Comparison of ENCODE assay signal across 11 mouse cellular contexts in genomic region chr11:30211663-30212416, GRCm38 (mm10). TPM values are rescaled to one million over a fixed set of nuclear protein-coding genes. Genes with fewer than 3 reads are reported as not detected.
DNase-seq lines count a peak whose midpoint lies in the region; ATAC-seq and TF ChIP-seq lines count a peak whose summit lies in the region.
"Had no signal": no experiment of that assay in that cellular context is flagged by ENCODE, and none has a peak within 500 bp of the region (broad histone marks: within the 10 kb centered on the region; RNA-seq: fewer than 3 reads in every experiment).

No protein-coding gene starts in this region.

- 59% methylated on average over 5 of the region's 5 CpGs for WGBS in lung, embryonic 16.5 days
- 41% methylated on average over 5 of the region's 5 CpGs for WGBS in heart, postnatal 0 days
- WGBS in small intestine, adult 2 months: 28% methylated on average over 5 of the region's 5 CpGs
- WGBS in midbrain, embryonic 13.5 days: 63% methylated on average over 5 of the region's 5 CpGs
- 47% methylated on average over 5 of the region's 5 CpGs for WGBS in forebrain, embryonic 10.5 days

- peaks cover 16% of the 10 kb centered on the region for H3K4me1 ChIP-seq in lung, embryonic 16.5 days (replicated peaks; ENCODE audit: control insufficient read depth, insufficient read depth, low read length)
- peaks cover 47% of the 10 kb centered on the region for H3K4me1 ChIP-seq in heart, postnatal 0 days (ENCODE audit: control insufficient read depth, insufficient read depth)
- H3K4me1 ChIP-seq in small intestine, adult 2 months (ENCODE audit: control insufficient read depth, insufficient read depth, insufficient read length, low read length): peaks cover 15% of the 10 kb centered on the region; the same call in 1 of the 2 replicates
- H3K4me1 ChIP-seq in midbrain, embryonic 13.5 days (replicated peaks): peaks cover 18% of the 10 kb centered on the region
- H3K4me1 ChIP-seq in forebrain, embryonic 10.5 days: peaks cover 10% of the 10 kb centered on the region

- peaks cover 16% of the 10 kb centered on the region for H3K36me3 ChIP-seq in lung, embryonic 16.5 days (ENCODE audit: control insufficient read depth, insufficient read depth, low read length)
- peaks cover 45% of the 10 kb centered on the region for H3K36me3 ChIP-seq in heart, postnatal 0 days (replicated peaks; ENCODE audit: control insufficient read depth, insufficient read depth, low read length)
- H3K36me3 ChIP-seq in small intestine, adult 2 months (ENCODE audit: control insufficient read depth, insufficient read depth, low read length): no peaks in the 10 kb centered on the region; the same call in 1 of the 2 replicates
- H3K36me3 ChIP-seq in midbrain, embryonic 13.5 days: peaks cover 16% of the 10 kb centered on the region
- H3K36me3 ChIP-seq in forebrain, embryonic 10.5 days (replicated peaks): no peaks in the 10 kb centered on the region

- peak overlapping the region; percentile 27; the same call in 1 of the 2 replicates for H3K27ac ChIP-seq in lung, embryonic 16.5 days (ENCODE audit: low read length)
- peak overlapping the region; percentile 73 for H3K27ac ChIP-seq in heart, postnatal 0 days (ENCODE audit: low read depth)
- H3K27ac ChIP-seq in small intestine, adult 2 months (ENCODE audit: insufficient read depth, low read depth, low read length): peak overlapping the region; percentile 67
- H3K27ac ChIP-seq in midbrain, embryonic 13.5 days: no peak overlapping the region
- no peak overlapping the region for H3K27ac ChIP-seq in forebrain, embryonic 10.5 days

- no peak for TF ChIP-seq POLR2A in small intestine, adult 2 months (IDR thresholded peaks at IDR 0.05; ENCODE audit: low read depth, low read length)

- TF ChIP-seq EP300 in heart, postnatal 0 days (IDR thresholded peaks at IDR 0.05; ENCODE audit: low read depth): no peak

- TF ChIP-seq CTCF in heart, postnatal 0 days (IDR thresholded peaks at IDR 0.05; ENCODE audit: low read depth): no peak
- TF ChIP-seq CTCF in small intestine, adult 2 months (IDR thresholded peaks at IDR 0.05; ENCODE audit: extremely low read depth, insufficient read length, insufficient replicate concordance, low read depth, low read length): no peak

- H3K9me3 ChIP-seq in lung, embryonic 16.5 days (ENCODE audit: control insufficient read depth, low read length): no peaks in the 10 kb centered on the region
- H3K9me3 ChIP-seq in heart, postnatal 0 days (replicated peaks; ENCODE audit: control insufficient read depth, low read length): no peaks in the 10 kb centered on the region
- no peaks in the 10 kb centered on the region for H3K9me3 ChIP-seq in midbrain, embryonic 13.5 days
- H3K9me3 ChIP-seq in forebrain, embryonic 10.5 days: no peaks in the 10 kb centered on the region

- H3K9ac ChIP-seq in lung, embryonic 16.5 days (ENCODE audit: low read length): no peak overlapping the region
- 0 out of 2 replicates have a peak overlapping the region, but pooled peaks have one; percentile 39 for H3K9ac ChIP-seq in heart, postnatal 0 days (replicated peaks; ENCODE audit: low read depth, low read length)
- H3K9ac ChIP-seq in midbrain, embryonic 13.5 days (replicated peaks): no peak overlapping the region

- no peak overlapping the region for H3K4me2 ChIP-seq in lung, embryonic 16.5 days (ENCODE audit: low read depth, low read length)
- H3K4me2 ChIP-seq in heart, postnatal 0 days (ENCODE audit: low read depth, low read length): no peak overlapping the region
- H3K4me2 ChIP-seq in midbrain, embryonic 13.5 days (replicated peaks): no peak overlapping the region

- no peaks in the 10 kb centered on the region for H3K27me3 ChIP-seq in lung, embryonic 16.5 days (ENCODE audit: control insufficient read depth, insufficient read depth, low read depth, low read length)
- no peaks in the 10 kb centered on the region for H3K27me3 ChIP-seq in heart, postnatal 0 days (ENCODE audit: control insufficient read depth, insufficient read depth, low read length)
- H3K27me3 ChIP-seq in small intestine, adult 2 months (ENCODE audit: control insufficient read depth, insufficient read depth, low read length): no peaks in the 10 kb centered on the region
- H3K27me3 ChIP-seq in midbrain, embryonic 13.5 days: no peaks in the 10 kb centered on the region
- no peaks in the 10 kb centered on the region for H3K27me3 ChIP-seq in forebrain, embryonic 10.5 days (ENCODE audit: poor library complexity, severe bottlenecking)
- H3K27me3 ChIP-seq: CH12.LX had no signal

- no peak for ATAC-seq in lung, embryonic 16.5 days (ENCODE audit: low read depth)
- ATAC-seq in heart, postnatal 0 days (ENCODE audit: insufficient read depth, low read depth): peak; percentile 25; the same call in 1 of the 2 replicates
- ATAC-seq in midbrain, embryonic 13.5 days: no peak

- H3K4me3 ChIP-seq in lung, embryonic 16.5 days (ENCODE audit: low read length): no peak overlapping the region
- H3K4me3 ChIP-seq in heart, postnatal 0 days (ENCODE audit: low read depth, low read length): no peak overlapping the region
- H3K4me3 ChIP-seq in small intestine, adult 2 months (ENCODE audit: low read depth, low read length): no peak overlapping the region
- no peak overlapping the region for H3K4me3 ChIP-seq in midbrain, embryonic 13.5 days (replicated peaks)
- no peak overlapping the region for H3K4me3 ChIP-seq in forebrain, embryonic 10.5 days

- intact Hi-C loops in heart, postnatal 36 days (cut with DNase I): no loop called here

- peak; percentile 52 to 63 for DNase-seq in heart, adult 18-20 months
- no peak for DNase-seq in heart, postnatal 36 days
- DNase-seq in lung, postnatal 4 days: no peak
- DNase-seq in heart, postnatal 0 days (ENCODE audit: low spot score): no peak
- DNase-seq in forebrain, embryonic 10.5 days (ENCODE audit: extremely low spot score, low spot score): no peak
- DNase-seq: adrenal gland, postnatal 10 days; cerebellum, postnatal 10 days had no signal

RNA-seq across cellular contexts. Expression of gene Sptbn1, which starts 56.1 kb away (rescaled TPM):
- 100 to 1,000 TPM; 523 to 532 TPM for total RNA-seq in heart, adult 18-20 months (2021)
- 100 to 1,000 TPM; 527 to 592 TPM for total RNA-seq in heart, postnatal 36 days (2021)
- 169 and 187 TPM in 2 replicates for polyA plus RNA-seq in lung, embryonic 16.5 days (2015; fragmentation: Nextera tagmentation; extraction: Ambion mirVana)
- total RNA-seq in heart, postnatal 0 days (2014; rRNA removed; ENCODE audit: low replicate concordance): 262 and 271 TPM in 2 replicates
- polyA plus RNA-seq in heart, postnatal 0 days (2015; fragmentation: Nextera tagmentation; extraction: Ambion mirVana): 118 and 121 TPM in 2 replicates
- polyA plus RNA-seq in small intestine, adult 2 months (2012; rRNA removed): 21.4 and 43.1 TPM in 2 replicates
- 121 and 136 TPM in 2 replicates for polyA plus RNA-seq in midbrain, embryonic 13.5 days (2015; fragmentation: Nextera tagmentation; extraction: Ambion mirVana)
- 57.3 and 59.4 TPM in 2 replicates for polyA plus RNA-seq in forebrain, embryonic 10.5 days (2016; fragmentation: Nextera tagmentation; extraction: Ambion mirVana)

Comparison
In these comparisons a context has a peak if more than half of its experiments do, and no peak if none do; other contexts are left out.
1. DNase-seq: peak in heart, adult 18-20 months (2 of 2); none in heart, postnatal 36 days (0 of 2), lung, postnatal 4 days (0 of 2), heart, postnatal 0 days (single experiment) and forebrain, embryonic 10.5 days (single experiment).
2. H3K27ac ChIP-seq: peak in lung, embryonic 16.5 days (single experiment), heart, postnatal 0 days (single experiment) and small intestine, adult 2 months (single experiment); none in midbrain, embryonic 13.5 days (single experiment) and forebrain, embryonic 10.5 days (single experiment).